Mouse (Mus musculus) small intestine, adult 2 months (tissue): ENCODE results near the gene Spata31d1c.

Experiments used
- CTCF ChIP-seq: fragments of 200-500 bp; IDR thresholded peaks from 2 replicates; pipeline ENCODE4 v1.5.1; 2012; ENCODE audit warnings: low read depth, mild to moderate bottlenecking, control low read depth, inconsistent platforms, low read length, moderate library complexity, mixed read lengths; ENCODE audit not compliant: insufficient replicate concordance, insufficient read length; ENCODE audit errors: extremely low read depth
- POLR2A ChIP-seq: fragments of 200-500 bp; IDR thresholded peaks from 2 replicates; pipeline ENCODE4 v1.6.1; 2012; ENCODE audit warnings: low read depth, mild to moderate bottlenecking, control low read depth, inconsistent platforms, low read length, moderate library complexity

DNA sequence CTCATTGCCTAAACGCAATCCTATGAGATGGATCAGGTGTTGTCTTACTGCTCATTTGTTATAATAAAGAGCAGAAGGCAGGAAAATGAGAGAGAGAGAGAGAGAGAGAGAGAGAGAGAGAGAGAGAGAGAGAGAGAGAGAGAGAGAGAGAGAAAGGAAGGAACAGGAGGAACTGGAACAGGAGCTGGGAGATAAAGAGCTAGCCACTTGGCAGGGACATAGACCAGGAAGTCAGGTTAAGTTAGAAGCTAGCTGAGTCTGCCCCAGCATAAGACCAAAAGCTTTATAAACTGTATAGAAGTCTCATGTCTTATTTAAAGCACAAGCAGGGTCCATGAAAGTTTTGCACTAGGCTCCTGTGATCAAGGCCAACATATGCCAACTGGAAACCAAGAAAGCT lies 24.9 kb upstream of the Spata31d1c start:
- TF ChIP-seq POLR2A = no peak
- TF ChIP-seq CTCF = no peak
